ENCODE assay signal across 12 mouse cellular contexts in the genomic region with DNA sequence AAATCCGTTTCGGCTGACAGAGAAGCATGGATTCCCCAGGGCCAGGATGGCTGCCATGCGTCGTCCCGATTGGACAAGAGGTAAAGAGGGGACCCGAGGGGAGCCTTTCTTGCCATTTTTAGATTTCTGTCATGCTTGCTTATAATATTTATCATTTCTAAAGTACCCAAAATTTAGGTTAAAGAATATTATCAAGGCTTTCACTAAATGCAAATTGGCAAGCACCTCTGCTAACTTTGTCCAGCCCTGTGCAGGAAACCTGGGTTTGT.
DNase-seq lines count a peak whose midpoint lies in the region; ATAC-seq and TF ChIP-seq lines count a peak whose summit lies in the region.
"Had no signal": no experiment of that assay in that cellular context is flagged by ENCODE, and none has a peak within 500 bp of the region (broad histone marks: within the 10 kb centered on the region; RNA-seq: fewer than 3 reads in every experiment).

No protein-coding gene starts in this region.

- H3K4me3 ChIP-seq in heart, embryonic 12.5 days, result no peak overlapping the region
- no peak overlapping the region for H3K4me3 ChIP-seq in kidney, postnatal 0 days (replicated peaks; ENCODE audit: low read depth, low read length)
- peak overlapping the region; percentile 24 to 46 (median 33) for H3K4me3 ChIP-seq in CH12.LX (replicated peaks in 1 of 3; ENCODE audit: low read depth in 2 of 3, low read length in 2 of 3, poor library complexity in 1 of 3)
- no peak overlapping the region for H3K4me3 ChIP-seq in limb, embryonic 15.5 days
- H3K4me3 ChIP-seq in forebrain, embryonic 13.5 days, result no peak overlapping the region
- H3K4me3 ChIP-seq: hindbrain, embryonic 12.5 days had no signal

- ATAC-seq in heart, embryonic 12.5 days (ENCODE audit: insufficient number of reproducible peaks, low FRiP score), result no peak
- ATAC-seq in kidney, postnatal 0 days (replicated peaks; ENCODE audit: low FRiP score, low read depth), result no peak
- ATAC-seq in limb, embryonic 15.5 days (ENCODE audit: insufficient number of reproducible peaks, low FRiP score, low TSS enrichment, low read depth), result no peak
- ATAC-seq in forebrain, embryonic 13.5 days, result no peak

- no peaks in the 10 kb centered on the region for H3K9me3 ChIP-seq in heart, embryonic 12.5 days (replicated peaks)
- no peaks in the 10 kb centered on the region for H3K9me3 ChIP-seq in kidney, postnatal 0 days (replicated peaks; ENCODE audit: low read length)
- no peaks in the 10 kb centered on the region for H3K9me3 ChIP-seq in CH12.LX (replicated peaks; ENCODE audit: low read length)
- no peaks in the 10 kb centered on the region for H3K9me3 ChIP-seq in limb, embryonic 15.5 days
- no peaks in the 10 kb centered on the region for H3K9me3 ChIP-seq in forebrain, embryonic 13.5 days (replicated peaks)
- H3K9me3 ChIP-seq: hindbrain, embryonic 12.5 days had no signal

- no peak for TF ChIP-seq CTCF in kidney, postnatal 0 days (IDR thresholded peaks at IDR 0.05; ENCODE audit: low read depth)
- TF ChIP-seq CTCF in CH12.LX (conservative IDR thresholded peaks at IDR 0.05 in 1 of 2, IDR thresholded peaks at IDR 0.05 in 1 of 2; ENCODE audit: low read depth in 2 of 2, low read length in 2 of 2), result no peak

- peaks cover 10% of the 10 kb centered on the region; the same call in 1 of the 2 replicates for H3K27me3 ChIP-seq in heart, embryonic 12.5 days (replicated peaks)
- no peaks in the 10 kb centered on the region for H3K27me3 ChIP-seq in kidney, postnatal 0 days (ENCODE audit: insufficient read depth, low read length)
- no peaks in the 10 kb centered on the region for H3K27me3 ChIP-seq in CH12.LX (replicated peaks)
- H3K27me3 ChIP-seq in limb, embryonic 15.5 days, result no peaks in the 10 kb centered on the region
- H3K27me3 ChIP-seq in forebrain, embryonic 13.5 days, result no peaks in the 10 kb centered on the region
- H3K27me3 ChIP-seq: hindbrain, embryonic 12.5 days had no signal

- peaks cover 46% of the 10 kb centered on the region for H3K4me1 ChIP-seq in heart, embryonic 12.5 days (replicated peaks)
- 0 out of 2 replicates have a peak, but pooled peaks cover 7% of the 10 kb centered on the region for H3K4me1 ChIP-seq in kidney, postnatal 0 days (replicated peaks; ENCODE audit: insufficient read depth, low read length)
- peaks cover 16 to 56% of the 10 kb centered on the region in 2 experiments for H3K4me1 ChIP-seq in CH12.LX (ENCODE audit: control insufficient read depth in 1 of 2, insufficient read depth in 2 of 2)
- H3K4me1 ChIP-seq in limb, embryonic 15.5 days, result peaks cover 19% of the 10 kb centered on the region
- 0 out of 2 replicates have a peak, but pooled peaks cover 9% of the 10 kb centered on the region for H3K4me1 ChIP-seq in forebrain, embryonic 13.5 days

- H3K4me2 ChIP-seq in heart, embryonic 12.5 days, result no peak overlapping the region
- H3K4me2 ChIP-seq in kidney, postnatal 0 days (ENCODE audit: low read length), result no peak overlapping the region
- H3K4me2 ChIP-seq in CH12.LX (ENCODE audit: insufficient read depth, low read depth, poor library complexity, severe bottlenecking), result peak overlapping the region; percentile 100
- H3K4me2 ChIP-seq in limb, embryonic 15.5 days, result no peak overlapping the region
- H3K4me2 ChIP-seq in forebrain, embryonic 13.5 days, result no peak overlapping the region
- H3K4me2 ChIP-seq: hindbrain, embryonic 12.5 days; midbrain, embryonic 11.5 days had no signal

- no peak for TF ChIP-seq RAD21 in CH12.LX (IDR thresholded peaks at IDR 0.05; ENCODE audit: low read depth, low read length)

- intact Hi-C loops in heart, postnatal 36 days (cut with DNase I), result loop anchor here (10.0 kb wide), 1 partner anchor 311 kb away; no protein-coding TSS in a partner anchor

- no peak for TF ChIP-seq EP300 in CH12.LX (IDR thresholded peaks at IDR 0.05; ENCODE audit: low read length)

- no peak overlapping the region for H3K9ac ChIP-seq in heart, embryonic 12.5 days
- no peak overlapping the region for H3K9ac ChIP-seq in kidney, postnatal 0 days (ENCODE audit: low read depth, low read length)
- H3K9ac ChIP-seq in CH12.LX (ENCODE audit: insufficient read depth, low read depth), result peak overlapping the region; percentile 76
- no peak overlapping the region for H3K9ac ChIP-seq in limb, embryonic 15.5 days
- no peak overlapping the region for H3K9ac ChIP-seq in forebrain, embryonic 13.5 days
- H3K9ac ChIP-seq: hindbrain, embryonic 12.5 days had no signal

- H3K79me2 ChIP-seq in CH12.LX (replicated peaks; ENCODE audit: control insufficient read depth, extremely low read depth, insufficient read depth, poor library complexity, severe bottlenecking), result no peaks in the 10 kb centered on the region

- in situ Hi-C loops in CH12.LX (cut with MboI; ENCODE audit: low pct_ligation_motif_present, low pct_unique_long_range_greater_than_20kb, low sequenced_read_pairs), result no loop called here

- H3K36me3 ChIP-seq in heart, embryonic 12.5 days, result no peaks in the 10 kb centered on the region
- no peaks in the 10 kb centered on the region for H3K36me3 ChIP-seq in kidney, postnatal 0 days (ENCODE audit: insufficient read depth, low read length)
- H3K36me3 ChIP-seq in CH12.LX (replicated peaks in 1 of 2; ENCODE audit: control insufficient read depth in 1 of 2, insufficient read depth in 1 of 2, low read length in 1 of 2), result peaks cover 0 to 3% of the 10 kb centered on the region in 2 experiments
- H3K36me3 ChIP-seq in limb, embryonic 15.5 days, result no peaks in the 10 kb centered on the region
- H3K36me3 ChIP-seq in forebrain, embryonic 13.5 days (ENCODE audit: poor library complexity, severe bottlenecking), result no peaks in the 10 kb centered on the region
- H3K36me3 ChIP-seq: hindbrain, embryonic 12.5 days had no signal

- TF ChIP-seq POLR2A in CH12.LX (IDR thresholded peaks at IDR 0.05; ENCODE audit: low read depth, low read length), result no peak

- DNase-seq in heart, postnatal 36 days, result no peak
- DNase-seq in kidney, postnatal 0 days (ENCODE audit: low spot score), result no peak
- DNase-seq in kidney, adult 8-10 months, result no peak
- no peak for DNase-seq in CH12.LX (ENCODE audit: extremely low read depth)
- DNase-seq in urinary bladder, adult 2 months (ENCODE audit: low spot score), result no peak
- DNase-seq: cerebellum, postnatal 25 days; thymus, adult 18-20 months had no signal

- WGBS in heart, embryonic 12.5 days, result 70% methylated on average over 6 of the region's 6 CpGs
- WGBS in kidney, postnatal 0 days, result 82% methylated on average over 6 of the region's 6 CpGs
- 81% methylated on average over 6 of the region's 6 CpGs for WGBS in limb, embryonic 15.5 days
- 89% methylated on average over 6 of the region's 6 CpGs for WGBS in forebrain, embryonic 13.5 days

- H3K27ac ChIP-seq in heart, embryonic 12.5 days (ENCODE audit: poor library complexity, severe bottlenecking), result peak overlapping the region; percentile 79
- H3K27ac ChIP-seq in kidney, postnatal 0 days, result 0 out of 2 replicates have a peak overlapping the region, but pooled peaks have one; percentile 54
- peak overlapping the region; percentile 94 for H3K27ac ChIP-seq in CH12.LX (ENCODE audit: insufficient read depth, low read depth)
- 0 out of 2 replicates have a peak overlapping the region, but pooled peaks have one; percentile 33 for H3K27ac ChIP-seq in limb, embryonic 15.5 days
- no peak overlapping the region for H3K27ac ChIP-seq in forebrain, embryonic 13.5 days
- H3K27ac ChIP-seq: hindbrain, embryonic 12.5 days had no signal

- dilution Hi-C loops in CH12.LX (cut with MboI; ENCODE audit: extremely low pct_ligation_motif_present, extremely low pct_unique_long_range_greater_than_20kb, low sequenced_read_pairs), result no loop called here

TF ChIP-seq in CH12.LX, 34 proteins besides CTCF, POLR2A, EP300 and RAD21:
- TF ChIP-seq ZMIZ1 (IDR thresholded peaks at IDR 0.05; ENCODE audit: low read depth, low read length) (peak; percentile 67; the same call in 1 of the 2 replicates), MAX (IDR thresholded peaks at IDR 0.05; ENCODE audit: low read length) (peak; percentile 55; the same call in 1 of the 2 replicates), MYC (IDR thresholded peaks at IDR 0.05; ENCODE audit: low read depth, low read length) (peak; percentile 3; the same call in 1 of the 2 replicates), NRF1 (IDR thresholded peaks at IDR 0.05; ENCODE audit: low read depth, low read length) (no peak), IRF4 (IDR thresholded peaks at IDR 0.05; ENCODE audit: low read depth, low read length) (no peak)

Comparison
In these comparisons a context has a peak if more than half of its experiments do, and no peak if none do; other contexts are left out.
1. H3K4me3 ChIP-seq: peak in CH12.LX (3 of 3); none in heart, embryonic 12.5 days (single experiment), kidney, postnatal 0 days (single experiment), limb, embryonic 15.5 days (single experiment) and forebrain, embryonic 13.5 days (single experiment).